Comparison of ENCODE assay signal across 21 mouse cellular contexts in genomic region chr2:27156596-27156995, GRCm38 (mm10). TPM values are rescaled to one million over a fixed set of nuclear protein-coding genes. Genes with fewer than 3 reads are reported as not detected.
"Had no signal": no experiment of that assay in that cellular context is flagged by ENCODE, and none has a peak within 500 bp of the region (broad histone marks: within the 10 kb centered on the region; RNA-seq: fewer than 3 reads in every experiment).

No protein-coding gene starts in this region.

- H3K4me1 ChIP-seq: neural tube, embryonic 15.5 days had no signal

- H3K27ac ChIP-seq: midbrain, embryonic 10.5 days; midbrain, embryonic 12.5 days; neural tube, embryonic 13.5 days; neural tube, embryonic 15.5 days had no signal

- H3K4me2 ChIP-seq: lung, embryonic 14.5 days; midbrain, embryonic 12.5 days; neural tube, embryonic 13.5 days; neural tube, embryonic 15.5 days had no signal

- H3K27me3 ChIP-seq: midbrain, embryonic 12.5 days; neural tube, embryonic 13.5 days; neural tube, embryonic 15.5 days had no signal

- H3K4me3 ChIP-seq: midbrain, embryonic 10.5 days; midbrain, embryonic 12.5 days; myocyte; neural tube, embryonic 13.5 days; neural tube, embryonic 15.5 days had no signal

- ATAC-seq: midbrain, embryonic 16.5 days had no signal

- H3K36me3 ChIP-seq: midbrain, embryonic 10.5 days; midbrain, embryonic 12.5 days; neural tube, embryonic 13.5 days; neural tube, embryonic 15.5 days had no signal

- H3K9ac ChIP-seq: lung, embryonic 14.5 days; midbrain, embryonic 12.5 days; neural tube, embryonic 13.5 days; neural tube, embryonic 15.5 days had no signal

- DNase-seq: lung, adult 18-20 months; lung, embryonic 14.5 days; lung, postnatal 10 days; lung, postnatal 4 days; retina, postnatal 1 day; right cerebral cortex, adult 18-20 months; right cerebral cortex, postnatal 25 days; right cerebral cortex, postnatal 4 days; spleen, adult 18-20 months; thymus, adult 18-20 months; thymus, postnatal 14 days; thymus, postnatal 36 days had no signal

- H3K9me3 ChIP-seq: midbrain, embryonic 10.5 days; midbrain, embryonic 12.5 days; neural tube, embryonic 13.5 days; neural tube, embryonic 15.5 days had no signal

RNA-seq across cellular contexts. Expression of gene Dbh, which starts 8.4 kb away (rescaled TPM):
- total RNA-seq: megakaryocyte, adult 5-6 weeks; megakaryocyte-erythroid progenitor cell, adult 5-6 weeks had no signal

RNA-seq across cellular contexts. Expression of gene Fam163b, which starts 14.3 kb away (rescaled TPM):
- total RNA-seq: megakaryocyte, adult 5-6 weeks; megakaryocyte-erythroid progenitor cell, adult 5-6 weeks had no signal
- polyA plus RNA-seq: stomach, embryonic 14.5 days had no signal
